Mouse (Mus musculus) midbrain, embryonic 13.5 days (tissue): ENCODE measurements at regions not wholly inside any gene's neighbourhood (a gene's known extent, or its start where the extent isn't known, plus 50 kb on each side); places are given as distances from the start of the nearest gene placed in this dataset.
"Not testable (repeated sequence)": the region's sequence is repeated elsewhere in the genome, so short reads cannot be mapped to it uniquely, and the experiment has no call there.

Experiments
- ATAC-seq: fragments of 200-750 bp; cut with Nextera tagmentation; 2 replicates; pipeline ENCODE4 v1.8.0; 2017; ENCODE audit warnings: mild to moderate bottlenecking, moderate TSS enrichment, moderate library complexity
- H3K27ac ChIP-seq: fragments of 300-500 bp; sonication (generic); 2 replicates; pipeline ENCODE4 v1.5.1; 2015; ENCODE audit warnings: inconsistent platforms, mild to moderate bottlenecking, moderate library complexity
- H3K27me3 ChIP-seq: fragments of 300-500 bp; sonication (generic); 2 replicates; pipeline ENCODE4 v1.6.1; 2015; ENCODE audit warnings: mild to moderate bottlenecking, inconsistent platforms
- H3K36me3 ChIP-seq: fragments of 300-500 bp; sonication (generic); 2 replicates; pipeline ENCODE4 v1.6.1; 2015; ENCODE audit warnings: mild to moderate bottlenecking, inconsistent platforms
- H3K4me1 ChIP-seq: fragments of 300-500 bp; sonication (generic); replicated peaks from 2 replicates; pipeline ENCODE4 v1.6.1; 2015; ENCODE audit warnings: inconsistent platforms
- H3K4me2 ChIP-seq: fragments of 300-500 bp; sonication (generic); replicated peaks from 2 replicates; pipeline ENCODE4 v1.6.1; 2015; ENCODE audit warnings: moderate library complexity, mild to moderate bottlenecking, inconsistent platforms
- H3K4me3 ChIP-seq: fragments of 300-500 bp; sonication (generic); replicated peaks from 2 replicates; pipeline ENCODE4 v1.5.1; 2015; ENCODE audit warnings: mild to moderate bottlenecking, inconsistent platforms
- H3K9ac ChIP-seq: fragments of 300-500 bp; sonication (generic); replicated peaks from 2 replicates; pipeline ENCODE4 v1.6.1; 2015; ENCODE audit warnings: mild to moderate bottlenecking, inconsistent platforms
- H3K9me3 ChIP-seq: fragments of 300-500 bp; sonication (generic); 2 replicates; pipeline ENCODE4 v1.6.1; 2016; ENCODE audit warnings: mild to moderate bottlenecking, inconsistent platforms
- WGBS: fragments of 180-500 bp; shearing (Covaris S2); methylation state at CpG from one replicate; pipeline ENCODE4 v1.1.7; 2015; 5-methylcytosine and 5-hydroxymethylcytosine counted together

DNA sequence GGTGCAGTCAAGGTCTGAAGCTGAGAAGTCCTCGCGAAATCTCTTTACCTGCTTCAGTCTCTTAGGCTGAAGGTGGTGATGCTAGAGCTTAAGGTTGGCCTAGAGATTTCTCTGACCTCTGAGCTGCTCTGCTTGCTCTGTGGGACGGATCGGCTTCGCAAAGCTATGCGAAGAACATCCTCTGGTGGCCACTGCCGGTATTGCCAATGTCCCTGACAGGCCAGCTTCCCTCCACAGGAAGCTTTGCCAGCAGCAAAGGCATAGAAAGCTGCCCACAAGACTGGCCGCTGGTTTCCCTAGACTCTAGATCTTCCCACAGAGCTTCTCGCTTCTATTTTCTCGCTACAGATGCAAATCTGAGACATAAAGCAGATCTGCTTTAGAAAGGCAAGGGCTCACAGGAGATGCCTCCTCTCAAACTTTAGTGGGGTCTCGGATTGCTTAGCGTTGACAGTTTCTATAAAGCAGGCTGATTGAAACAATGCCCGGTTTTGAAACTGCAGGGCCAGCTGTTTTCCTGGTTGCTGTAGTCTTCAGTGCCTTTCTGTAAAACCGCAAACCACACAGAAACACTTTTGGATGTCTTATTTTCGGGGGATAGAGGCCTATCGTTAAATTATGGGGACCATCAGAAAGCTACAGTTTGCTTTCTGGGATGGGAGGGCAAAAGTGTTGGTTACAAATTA lies 153.7 kb downstream of the Car8 start:
- H3K27ac ChIP-seq, result no peak overlapping the region
- WGBS, result 37% methylated on average over 16 of the region's 16 CpGs
- H3K9me3 ChIP-seq, result no peaks in the 10 kb centered on the region
- H3K4me3 ChIP-seq, result no peak overlapping the region
- 0 out of 2 replicates have a peak overlapping the region, but pooled peaks have one; percentile 12 for H3K9ac ChIP-seq
- no peak overlapping the region; the same call in 1 of the 2 replicates for H3K4me2 ChIP-seq
- no peaks in the 10 kb centered on the region for H3K27me3 ChIP-seq
- H3K36me3 ChIP-seq, result no peaks in the 10 kb centered on the region
- ATAC-seq, result peak; percentile 91
- H3K4me1 ChIP-seq, result no peaks in the 10 kb centered on the region

DNA sequence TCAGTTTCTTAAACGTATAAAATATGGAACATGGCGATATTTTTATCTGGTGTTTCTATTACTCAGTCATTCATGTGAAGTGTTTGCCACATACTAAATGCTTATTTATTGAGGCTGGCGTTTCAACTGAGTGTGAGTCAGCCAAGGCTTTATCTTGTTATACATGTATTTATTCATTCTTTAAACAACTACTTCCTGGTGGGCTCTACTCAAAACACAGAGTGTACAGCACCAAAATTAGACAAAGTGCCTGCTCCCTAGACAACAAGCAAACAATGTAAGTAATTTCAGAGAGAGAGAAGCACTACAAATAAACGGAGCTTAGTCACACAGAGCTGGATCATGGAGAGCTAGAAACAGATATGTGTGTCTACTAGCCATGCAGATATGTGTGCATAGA lies 159.5 kb downstream of the Car8 start:
- Histone ChIP-seq H3K4me1 (peaks cover 5% of the 10 kb centered on the region; the same call in 1 of the 2 replicates), H3K27me3 (no peaks in the 10 kb centered on the region), H3K36me3 (no peaks in the 10 kb centered on the region), H3K9ac (no peak overlapping the region), H3K9me3 (no peaks in the 10 kb centered on the region), H3K4me3 (no peak overlapping the region), H3K27ac (no peak overlapping the region), H3K4me2 (no peak overlapping the region)
- no peak for ATAC-seq
- 68% methylated on average over 4 of the region's 4 CpGs for WGBS

DNA sequence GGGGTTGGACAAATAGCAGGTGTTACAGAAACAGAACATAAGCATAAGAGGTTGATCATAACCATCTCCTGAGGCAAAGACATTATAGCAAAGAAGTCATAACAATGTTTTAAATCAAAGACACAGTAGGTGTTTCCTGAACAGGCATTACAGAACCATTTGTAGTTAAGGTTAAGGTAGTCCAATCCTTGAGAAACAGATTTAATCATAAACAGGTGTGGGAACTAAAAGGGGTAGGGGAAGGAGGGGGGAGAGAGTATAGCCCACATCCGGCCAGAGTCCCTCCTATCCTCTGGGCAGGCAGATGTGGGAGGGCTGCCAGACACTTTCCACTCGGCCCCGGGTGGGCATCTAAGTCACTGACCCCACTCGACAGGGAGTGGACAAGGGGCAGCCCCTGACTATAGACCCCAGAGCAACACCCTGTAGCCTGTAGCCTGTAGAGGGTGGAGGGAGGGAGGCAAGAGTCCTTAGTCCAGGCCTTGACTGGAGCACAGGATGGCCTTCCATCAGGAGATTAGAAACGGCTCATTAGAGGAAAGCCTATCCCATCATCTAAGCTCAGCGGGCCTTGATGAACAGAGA lies 165.8 kb downstream of the Car8 start:
- no peaks in the 10 kb centered on the region for H3K36me3 ChIP-seq
- H3K9me3 ChIP-seq, result no peaks in the 10 kb centered on the region
- no peak overlapping the region for H3K9ac ChIP-seq
- WGBS, result 76% methylated on average over 6 of the region's 6 CpGs
- H3K4me2 ChIP-seq, result no peak overlapping the region
- no peak overlapping the region for H3K4me3 ChIP-seq
- ATAC-seq, result 0 out of 2 replicates have a peak, but pooled peaks have one; percentile 37
- H3K27me3 ChIP-seq, result no peaks in the 10 kb centered on the region
- no peak overlapping the region for H3K27ac ChIP-seq
- peaks cover 5% of the 10 kb centered on the region; the same call in 1 of the 2 replicates for H3K4me1 ChIP-seq

DNA sequence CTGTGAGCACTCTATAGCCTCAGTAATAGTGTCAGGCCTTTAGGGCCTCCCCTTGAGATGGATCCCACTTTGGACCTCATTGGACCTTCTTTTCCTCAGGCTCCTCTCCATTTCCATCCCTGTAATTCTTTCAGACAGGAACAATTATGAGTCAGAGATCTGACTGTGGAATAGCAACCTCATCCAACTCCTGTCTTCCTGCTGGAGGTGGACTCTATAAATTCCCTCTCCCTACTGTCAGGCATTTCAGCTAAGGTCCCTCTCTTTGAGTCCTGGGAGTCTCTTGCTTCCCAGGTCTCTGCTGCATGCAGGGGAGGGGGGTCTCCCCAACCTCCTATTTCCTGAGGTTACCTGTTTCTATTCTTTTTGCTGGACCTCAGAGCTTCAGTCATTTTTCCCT lies 168.1 kb downstream of the Car8 start:
- not testable (repeated sequence) for ATAC-seq, H3K36me3 ChIP-seq, H3K4me1 ChIP-seq, H3K4me2 ChIP-seq, H3K9ac ChIP-seq, H3K27ac ChIP-seq, H3K4me3 ChIP-seq, H3K9me3 ChIP-seq, H3K27me3 ChIP-seq

DNA sequence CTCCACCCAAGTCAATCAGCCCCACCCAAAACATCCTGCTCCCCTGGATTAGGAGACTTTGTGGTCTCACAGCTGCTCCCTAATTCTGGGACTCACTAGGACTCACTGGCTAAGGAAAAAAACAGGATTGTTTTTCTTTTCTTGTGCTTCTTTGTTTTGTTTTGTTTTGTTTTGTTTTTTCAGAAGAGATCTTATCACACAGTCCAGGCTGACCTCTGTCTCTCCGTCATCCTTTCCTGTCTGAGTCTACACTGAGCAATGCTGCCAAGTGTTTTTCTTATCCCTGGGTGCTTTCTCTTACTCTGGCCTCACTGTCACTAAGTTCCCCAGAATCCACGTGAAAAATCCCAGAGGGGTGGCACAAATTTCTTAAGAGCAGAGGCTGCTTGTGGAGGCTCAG lies 170.8 kb downstream of the Car8 start:
- H3K4me1 ChIP-seq, result no peaks in the 10 kb centered on the region
- ATAC-seq, result no peak
- H3K9ac ChIP-seq, result no peak overlapping the region
- no peaks in the 10 kb centered on the region for H3K36me3 ChIP-seq
- no peak overlapping the region for H3K27ac ChIP-seq
- H3K4me3 ChIP-seq, result no peak overlapping the region
- 48% methylated on average over 2 of the region's 2 CpGs for WGBS
- H3K4me2 ChIP-seq, result no peak overlapping the region
- H3K27me3 ChIP-seq, result no peaks in the 10 kb centered on the region
- no peaks in the 10 kb centered on the region for H3K9me3 ChIP-seq

DNA sequence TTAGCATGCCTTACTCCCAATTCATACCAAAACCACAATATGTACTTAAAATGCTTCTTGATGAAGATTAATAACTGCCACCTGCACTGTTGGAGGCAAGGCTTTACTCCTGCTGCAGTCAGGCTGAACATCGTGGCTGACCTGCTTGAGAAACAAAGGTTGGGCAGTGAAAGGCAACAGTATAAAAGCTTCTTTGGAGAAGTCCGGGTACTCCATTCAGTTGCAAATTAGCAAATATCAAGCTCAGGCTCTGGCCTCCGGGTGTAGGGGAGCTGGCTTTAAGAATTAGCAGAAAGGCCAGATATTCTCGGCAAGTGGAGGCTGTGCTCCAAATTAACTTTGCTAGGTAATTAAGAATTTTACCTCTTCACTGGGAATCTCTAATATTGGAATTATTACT lies 197.1 kb downstream of the Car8 start:
- Histone ChIP-seq H3K4me2 (no peak overlapping the region), H3K9me3 (peaks cover 2% of the 10 kb centered on the region; the same call in 1 of the 2 replicates), H3K27me3 (no peaks in the 10 kb centered on the region), H3K4me3 (no peak overlapping the region), H3K36me3 (no peaks in the 10 kb centered on the region), H3K27ac (no peak overlapping the region), H3K4me1 (no peaks in the 10 kb centered on the region), H3K9ac (no peak overlapping the region)
- no peak for ATAC-seq
- 13% methylated on average over 4 of the region's 4 CpGs for WGBS

DNA sequence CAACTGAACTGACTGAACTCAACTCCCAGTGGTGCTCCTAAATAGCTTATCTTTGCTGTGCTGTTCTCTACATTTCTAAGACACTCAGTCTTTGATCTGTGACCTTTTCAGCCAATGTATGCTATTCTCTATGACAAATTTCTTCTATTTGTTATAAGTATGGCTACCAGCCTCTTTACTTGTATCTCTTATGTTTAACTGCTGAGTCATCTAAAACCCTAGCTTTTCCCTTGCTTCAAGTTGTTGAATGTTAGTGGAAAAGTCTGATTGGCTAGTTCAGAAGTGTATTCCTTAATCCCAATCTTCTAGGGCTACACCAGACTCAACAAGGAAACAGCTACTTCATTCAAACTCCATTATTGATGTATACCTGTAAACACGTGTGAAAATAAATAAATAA lies 201.0 kb downstream of the Car8 start:
- H3K27ac ChIP-seq, result no peak overlapping the region
- no peak overlapping the region for H3K4me3 ChIP-seq
- H3K9ac ChIP-seq, result no peak overlapping the region
- no peak for ATAC-seq
- peaks cover 2% of the 10 kb centered on the region; the same call in 1 of the 2 replicates for H3K9me3 ChIP-seq
- no peaks in the 10 kb centered on the region for H3K36me3 ChIP-seq
- WGBS, result 100% methylated on average over 1 of the region's 1 CpGs
- H3K4me1 ChIP-seq, result no peaks in the 10 kb centered on the region
- no peak overlapping the region for H3K4me2 ChIP-seq
- H3K27me3 ChIP-seq, result no peaks in the 10 kb centered on the region

DNA sequence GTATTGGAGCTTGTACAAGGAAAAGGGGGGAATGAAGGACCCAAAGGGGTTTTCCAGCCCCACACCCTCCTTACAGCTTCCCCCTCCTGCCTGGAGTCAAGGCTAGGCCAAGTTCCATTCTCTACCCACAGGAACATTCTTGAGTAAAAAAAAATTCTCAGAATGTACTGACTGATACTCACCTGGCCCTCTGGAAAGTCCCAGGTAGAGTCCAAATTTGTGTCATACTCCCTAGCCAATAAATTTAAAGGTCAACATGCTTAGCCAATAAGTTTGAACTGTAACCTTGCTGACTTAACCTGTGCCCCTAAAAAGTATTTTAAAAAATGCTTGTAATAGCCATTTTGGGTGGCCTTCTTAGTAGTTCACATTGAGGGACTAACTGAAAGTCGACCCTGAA lies 205.4 kb downstream of the Car8 start:
- H3K4me3 ChIP-seq, H3K27me3 ChIP-seq: not testable (repeated sequence)

DNA sequence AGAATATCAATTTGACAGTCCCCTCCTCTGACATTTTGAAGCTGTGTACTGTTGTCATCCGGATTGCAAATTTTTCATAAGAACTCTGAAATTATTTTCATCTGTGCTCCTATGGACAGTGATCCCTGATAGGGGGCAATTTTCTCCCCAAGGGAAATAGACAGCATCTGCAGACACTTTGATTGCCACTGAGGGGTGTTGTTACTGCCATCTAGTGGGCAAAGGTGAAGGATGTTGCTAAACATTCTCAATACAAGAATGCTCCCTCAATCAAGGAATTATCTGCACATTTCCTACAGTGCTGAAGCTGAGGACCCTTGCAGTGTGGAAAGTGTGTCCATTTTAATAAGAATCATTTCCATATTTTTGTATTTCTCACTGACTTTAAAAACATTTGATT lies 233.7 kb downstream of the Car8 start:
- peak; percentile 67 for ATAC-seq
- Histone ChIP-seq H3K4me3 (no peak overlapping the region), H3K27me3 (no peaks in the 10 kb centered on the region), H3K9ac (no peak overlapping the region), H3K4me2 (no peak overlapping the region), H3K36me3 (no peaks in the 10 kb centered on the region), H3K9me3 (peaks cover 6% of the 10 kb centered on the region; the same call in 1 of the 2 replicates), H3K4me1 (no peaks in the 10 kb centered on the region), H3K27ac (no peak overlapping the region)
- 23% methylated on average over 1 of the region's 1 CpGs for WGBS

More for the DNA sequence above, 205.4 kb downstream of the Car8 start:
- H3K4me1 ChIP-seq, H3K4me2 ChIP-seq, ATAC-seq, H3K9ac ChIP-seq, H3K9me3 ChIP-seq, H3K36me3 ChIP-seq, H3K27ac ChIP-seq: not testable (repeated sequence)
- WGBS, result 90% methylated on average over 1 of the region's 1 CpGs

DNA sequence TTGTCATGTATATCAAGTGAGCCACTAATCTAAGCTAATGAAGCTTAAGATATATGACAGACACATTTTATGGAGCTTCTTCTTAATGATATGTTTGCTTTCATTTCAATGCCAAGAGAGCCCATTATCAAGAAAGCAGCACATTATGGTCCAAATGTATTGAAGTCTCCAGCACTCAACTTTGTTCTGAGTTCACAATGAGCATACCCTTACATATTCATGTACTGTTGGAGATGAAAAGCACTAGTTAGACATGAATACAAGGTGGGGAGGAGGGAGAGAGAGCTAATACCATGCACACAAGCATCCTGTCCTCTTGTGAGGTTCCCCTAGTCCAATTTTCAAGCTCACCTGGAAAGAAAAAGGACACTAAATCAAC lies 241.3 kb downstream of the Car8 start:
- Histone ChIP-seq H3K9me3 (no peaks in the 10 kb centered on the region), H3K4me1 (peaks cover 8% of the 10 kb centered on the region), H3K27me3 (no peaks in the 10 kb centered on the region), H3K4me2 (no peak overlapping the region), H3K36me3 (no peaks in the 10 kb centered on the region), H3K9ac (no peak overlapping the region), H3K27ac (no peak overlapping the region), H3K4me3 (no peak overlapping the region)
- ATAC-seq, result no peak

DNA sequence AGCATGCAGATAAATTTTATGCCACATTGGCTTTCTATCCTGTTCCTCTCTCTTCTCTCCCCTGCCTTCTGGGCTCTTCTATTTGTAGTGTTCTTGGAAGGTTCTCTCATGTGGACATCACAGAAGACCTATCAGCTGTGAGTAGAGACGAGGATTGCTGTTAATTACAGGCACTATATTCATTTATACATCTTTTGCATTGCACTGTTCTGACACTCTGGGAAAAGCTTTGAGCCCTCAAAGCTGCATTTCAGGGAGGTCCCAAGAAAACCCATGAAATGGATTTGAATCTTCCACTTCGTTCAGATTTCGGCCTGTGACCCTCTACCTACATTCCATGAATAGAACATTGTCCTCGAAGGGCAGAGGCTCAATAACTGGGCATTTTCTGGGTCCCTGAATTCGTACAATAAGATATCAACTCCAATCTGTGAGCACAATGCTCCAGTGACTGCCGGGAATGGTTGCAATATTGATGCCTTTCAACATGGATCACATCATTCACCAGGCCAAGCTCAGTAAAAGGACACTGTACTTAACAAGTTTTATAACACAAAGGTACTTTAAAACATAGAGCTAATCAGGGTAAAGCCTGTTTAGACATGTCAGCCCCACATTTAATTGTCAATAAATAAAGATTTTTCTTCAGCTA lies 241.8 kb downstream of the Car8 start:
- Histone ChIP-seq H3K4me1 (peaks cover 8% of the 10 kb centered on the region), H3K4me2 (no peak overlapping the region), H3K9ac (no peak overlapping the region), H3K27me3 (no peaks in the 10 kb centered on the region), H3K4me3 (no peak overlapping the region), H3K36me3 (no peaks in the 10 kb centered on the region), H3K27ac (no peak overlapping the region), H3K9me3 (no peaks in the 10 kb centered on the region)
- peak; percentile 55; the same call in 1 of the 2 replicates for ATAC-seq
- WGBS, result 13% methylated on average over 6 of the region's 6 CpGs

DNA sequence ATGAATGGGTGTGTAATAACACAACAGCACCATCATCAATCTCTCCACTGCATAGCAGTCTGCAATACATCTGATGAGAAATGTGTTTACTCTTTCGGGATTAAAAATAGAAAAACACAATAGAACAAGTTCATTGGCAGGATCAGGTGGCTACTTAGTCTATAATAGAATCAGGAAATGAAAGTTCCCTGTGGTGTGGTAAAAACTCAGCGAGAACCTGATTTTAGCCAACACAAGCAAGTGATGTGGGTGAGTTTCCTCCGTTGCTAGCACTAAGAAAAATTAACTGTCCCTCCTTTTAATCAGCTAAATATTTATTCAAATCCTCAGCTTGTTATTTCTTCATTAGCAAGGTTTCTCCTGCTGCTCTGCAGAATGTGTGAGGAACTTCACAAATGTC lies 245.9 kb downstream of the Car8 start:
- no peak overlapping the region for H3K27ac ChIP-seq
- H3K9ac ChIP-seq, result no peak overlapping the region
- H3K4me1 ChIP-seq, result peaks cover 8% of the 10 kb centered on the region
- ATAC-seq, result no peak
- no peaks in the 10 kb centered on the region for H3K9me3 ChIP-seq
- WGBS, result 76% methylated on average over 3 of the region's 3 CpGs
- no peak overlapping the region for H3K4me3 ChIP-seq
- no peak overlapping the region for H3K4me2 ChIP-seq
- H3K27me3 ChIP-seq, result no peaks in the 10 kb centered on the region
- no peaks in the 10 kb centered on the region for H3K36me3 ChIP-seq
